Mouse (Mus musculus): ENCODE measurements around the gene Mex3d. TPM values are rescaled to one million over a fixed set of nuclear protein-coding genes. Genes with fewer than 3 reads are reported as not detected.

Mex3d gene
- total and polyA plus RNA-seq, 3 experiments, result 15.6 to 18.8 TPM; not detected in 1

GRCm38 (mm10) chr10:80432387-80432785, 44.9 kb upstream of the Mex3d start:
- H3K79me2 ChIP-seq (ENCODE audit: control insufficient read depth, insufficient read depth, low read length, poor library complexity), result peaks cover 25% of the 10 kb centered on the region
- H3K9ac ChIP-seq (ENCODE audit: control insufficient read depth, low read depth, low read length, poor library complexity, severe bottlenecking), result peak overlapping the region; percentile 97
- DNase-seq (ENCODE audit: low read depth, low spot score), result no peak
- H3K4me3 ChIP-seq (ENCODE audit: control insufficient read depth in 1 of 2, insufficient read depth in 1 of 2, low read depth in 2 of 2, low read length in 2 of 2), result peak overlapping the region; percentile 85 to 96
- H3K27me3 ChIP-seq (ENCODE audit: control insufficient read depth in 1 of 2, insufficient read depth in 2 of 2, low read length in 2 of 2), result no peaks in the 10 kb centered on the region
- no peaks in the 10 kb centered on the region for H3K9me3 ChIP-seq (replicated peaks; ENCODE audit: insufficient read depth, low read length)
- H3K4me1 ChIP-seq (ENCODE audit: control insufficient read depth in 1 of 2, insufficient read depth in 2 of 2, low read length in 2 of 2), result peaks cover 6 to 34% of the 10 kb centered on the region in 2 experiments; a peak in 3 of 4 replicates
- H3K36me3 ChIP-seq (ENCODE audit: control insufficient read depth in 1 of 2, insufficient read depth in 2 of 2, low read length in 2 of 2), result peaks cover 0 to 27% of the 10 kb centered on the region in 2 experiments; a peak in 3 of 4 replicates
- TF ChIP-seq MAX (IDR thresholded peaks at IDR 0.05; ENCODE audit: low read length) (no peak), ETS1 (IDR thresholded peaks at IDR 0.05; ENCODE audit: low read depth, low read length) (0 out of 2 replicates have a peak, but pooled peaks have one; percentile 12)
- peak overlapping the region; percentile 79; the same call in 1 of the 2 replicates for H3K27ac ChIP-seq (ENCODE audit: control insufficient read depth, low read depth, low read length)

GRCm38 (mm10) chr10:80431570-80432386, 44.3 kb upstream of the Mex3d start:
- TF ChIP-seq BHLHE40 (IDR thresholded peaks at IDR 0.05; ENCODE audit: borderline replicate concordance, low read depth, low read length) (no peak), TCF12 (IDR thresholded peaks at IDR 0.05; ENCODE audit: low read depth, low read length) (no peak), MXI1 (IDR thresholded peaks at IDR 0.05; ENCODE audit: low read depth, low read length) (no peak), TBP (IDR thresholded peaks at IDR 0.05; ENCODE audit: low read depth, low read length) (no peak), CHD1 (IDR thresholded peaks at IDR 0.05; ENCODE audit: low read depth, low read length) (0 out of 2 replicates have a peak, but pooled peaks have one; percentile 36), MYB (IDR thresholded peaks at IDR 0.05; ENCODE audit: low read depth, low read length) (no peak), E2F4 (IDR thresholded peaks at IDR 0.05; ENCODE audit: borderline replicate concordance, low read depth, low read length) (no peak), RAD21 (IDR thresholded peaks at IDR 0.05; ENCODE audit: low read depth, low read length) (no peak), JUND (IDR thresholded peaks at IDR 0.05; ENCODE audit: low read depth, low read length) (no peak), ZMIZ1 (IDR thresholded peaks at IDR 0.05; ENCODE audit: low read depth, low read length) (no peak), POLR2AphosphoS5 (IDR thresholded peaks at IDR 0.05; ENCODE audit: borderline replicate concordance, low read depth, low read length) (no peak), RCOR1 (IDR thresholded peaks at IDR 0.05; ENCODE audit: low read depth, low read length) (no peak), MAX (IDR thresholded peaks at IDR 0.05; ENCODE audit: low read length) (no peak), ZNF384 (IDR thresholded peaks at IDR 0.05; ENCODE audit: low read depth, low read length) (peak; percentile 46; the same call in 1 of the 2 replicates), CHD2 (IDR thresholded peaks at IDR 0.05; ENCODE audit: low read length) (no peak), EP300 (IDR thresholded peaks at IDR 0.05; ENCODE audit: low read depth in 1 of 2, low read length in 2 of 2) (no peak)
- H3K9ac ChIP-seq (ENCODE audit: control insufficient read depth, low read depth, low read length, poor library complexity, severe bottlenecking), result peak overlapping the region; percentile 97
- H3K4me1 ChIP-seq (ENCODE audit: control insufficient read depth in 1 of 2, insufficient read depth in 2 of 2, low read length in 2 of 2), result peaks cover 6 to 30% of the 10 kb centered on the region in 2 experiments; a peak in 3 of 4 replicates
- DNase-seq (ENCODE audit: low read depth, low spot score), result no peak
- peaks cover 25% of the 10 kb centered on the region for H3K79me2 ChIP-seq (ENCODE audit: control insufficient read depth, insufficient read depth, low read length, poor library complexity)
- H3K4me3 ChIP-seq (ENCODE audit: control insufficient read depth in 1 of 2, insufficient read depth in 1 of 2, low read depth in 2 of 2, low read length in 2 of 2), result peak overlapping the region in 1 of 2 experiments; percentile 85; a peak in 1 of 4 replicates
- H3K27me3 ChIP-seq (ENCODE audit: control insufficient read depth in 1 of 2, insufficient read depth in 2 of 2, low read length in 2 of 2), result no peaks in the 10 kb centered on the region
- H3K27ac ChIP-seq (ENCODE audit: control insufficient read depth, low read depth, low read length), result 0 out of 2 replicates have a peak overlapping the region, but pooled peaks have one; percentile 3
- H3K9me3 ChIP-seq (replicated peaks; ENCODE audit: insufficient read depth, low read length), result no peaks in the 10 kb centered on the region
- H3K36me3 ChIP-seq (ENCODE audit: control insufficient read depth in 1 of 2, insufficient read depth in 2 of 2, low read length in 2 of 2), result peaks cover 0 to 27% of the 10 kb centered on the region in 2 experiments; a peak in 3 of 4 replicates
